Mouse (Mus musculus): ENCODE measurements at regions not wholly inside any gene's neighbourhood (a gene's known extent, or its start where the extent isn't known, plus 50 kb on each side); places are given as distances from the start of the nearest gene placed in this dataset.
A peak's percentile ranks its signal among the peaks of the same experiment; 100 is the strongest.
"Not testable (repeated sequence)": the region's sequence is repeated elsewhere in the genome, so short reads cannot be mapped to it uniquely, and the experiment has no call there.

- no peak for DNase-seq
Observed at GRCm38 (mm10) chr8:126833006-126833405, 112.6 kb downstream of the Tomm20 start.

- peak; percentile 66 for DNase-seq
Observed at GRCm38 (mm10) chr8:126832163-126832978, 113.3 kb downstream of the Tomm20 start.

DNA sequence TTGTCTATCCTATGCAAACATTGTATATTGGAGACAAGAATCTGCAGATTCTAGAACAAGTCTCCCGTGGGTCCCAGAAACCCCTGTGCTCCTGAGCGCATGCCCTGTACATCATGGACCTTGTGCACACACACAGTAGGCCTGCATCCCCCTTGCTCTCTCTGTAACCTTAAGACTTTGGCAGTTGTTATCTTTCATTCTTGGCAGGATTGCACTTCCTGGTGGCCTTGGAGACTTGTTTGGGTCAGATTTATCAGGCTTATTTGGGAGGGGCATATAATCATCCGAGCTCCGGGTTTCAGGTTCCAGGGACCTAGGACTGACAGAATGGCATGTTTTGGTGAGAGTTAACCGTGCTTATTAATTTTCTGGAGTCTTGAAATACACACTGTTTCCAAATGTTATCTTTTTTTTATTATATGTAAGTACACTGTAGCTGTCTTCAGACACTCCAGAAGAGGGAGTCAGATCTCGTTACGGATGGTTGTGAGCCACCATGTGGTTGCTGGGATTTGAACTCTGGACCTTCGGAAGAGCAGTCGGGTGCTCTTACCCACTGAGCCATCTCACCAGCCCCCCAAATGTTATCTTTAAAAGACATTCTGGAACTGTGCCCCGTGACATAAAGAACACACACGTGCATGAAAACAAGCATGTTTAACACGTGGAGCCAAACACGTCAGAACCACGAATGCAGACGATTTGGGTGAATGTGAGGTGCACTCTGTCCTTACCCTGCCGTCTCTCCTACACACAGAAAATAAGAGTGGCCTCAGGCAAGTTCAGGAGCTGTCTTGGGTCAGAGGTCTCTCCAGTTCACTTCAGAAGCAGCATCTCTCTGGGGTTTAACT, 114.1 kb downstream of the Tomm20 start:
- DNase-seq = no peak

DNA sequence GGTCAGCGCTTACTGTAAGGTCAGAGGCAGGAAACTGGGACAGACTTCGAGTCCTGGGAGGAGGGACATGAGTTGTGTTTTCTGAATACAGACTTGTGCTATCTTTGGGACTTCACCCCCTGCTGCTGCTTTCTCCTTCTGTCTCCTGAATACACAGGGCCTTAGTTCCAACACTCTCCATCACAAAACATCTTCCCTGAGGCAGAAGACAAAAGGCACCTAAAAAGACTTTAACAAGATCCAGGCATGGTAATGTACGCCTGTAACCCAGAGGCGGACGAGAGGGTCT, 115.5 kb downstream of the Tomm20 start:
- no peak for DNase-seq

GRCm38 (mm10) chr8:126829376-126830241, 116.0 kb downstream of the Tomm20 start:
- DNase-seq = peak; percentile 6

GRCm38 (mm10) chr8:126827681-126828383, 117.8 kb downstream of the Tomm20 start:
- DNase-seq = no peak

DNA sequence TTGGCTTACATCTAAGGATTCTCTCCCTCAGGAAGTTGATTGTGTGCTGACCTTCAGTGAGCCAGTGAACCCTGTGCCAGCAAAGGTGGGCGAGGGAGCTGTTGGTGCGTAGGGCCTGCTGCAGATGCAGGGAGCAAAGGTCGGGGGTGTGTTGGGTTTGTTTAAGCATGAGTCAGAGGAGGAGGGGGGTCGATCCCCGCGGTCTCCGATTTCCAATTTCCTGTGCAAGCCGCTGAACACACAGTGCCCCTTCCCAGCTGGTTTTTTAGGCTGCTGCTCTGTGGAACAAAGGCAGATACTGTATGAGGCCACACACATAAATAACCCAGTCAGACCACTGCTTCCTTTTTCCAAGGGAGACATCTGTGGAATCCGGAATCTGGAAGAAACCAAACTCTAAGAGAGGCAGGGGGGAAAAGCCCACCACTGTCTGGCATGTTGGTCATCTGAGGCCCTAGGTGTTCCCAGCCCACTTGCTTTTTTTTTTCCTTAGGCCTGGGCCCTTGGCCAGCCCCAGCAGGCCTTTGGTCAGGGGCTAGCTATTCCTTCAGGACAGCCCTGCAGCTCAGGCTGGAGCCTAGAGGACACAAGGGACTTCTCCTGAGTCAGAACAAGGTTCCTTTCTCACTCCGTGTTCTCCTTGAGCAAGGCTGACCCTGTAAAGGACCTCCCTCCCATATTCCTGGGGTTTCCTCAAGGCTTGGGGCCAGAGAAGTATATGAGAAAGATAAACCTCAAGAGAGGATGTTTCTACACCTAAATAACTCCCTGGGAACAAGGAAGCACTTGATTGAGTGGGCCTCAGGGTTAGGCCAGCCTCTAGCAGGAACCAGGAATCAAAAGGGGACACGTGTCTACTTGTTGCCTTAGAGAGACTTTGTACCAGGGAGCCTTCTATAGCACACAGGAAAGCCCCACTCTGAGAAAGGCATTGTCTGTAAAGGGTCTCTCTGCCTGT, 119.0 kb downstream of the Tomm20 start:
- peak; percentile 68 for DNase-seq

DNA sequence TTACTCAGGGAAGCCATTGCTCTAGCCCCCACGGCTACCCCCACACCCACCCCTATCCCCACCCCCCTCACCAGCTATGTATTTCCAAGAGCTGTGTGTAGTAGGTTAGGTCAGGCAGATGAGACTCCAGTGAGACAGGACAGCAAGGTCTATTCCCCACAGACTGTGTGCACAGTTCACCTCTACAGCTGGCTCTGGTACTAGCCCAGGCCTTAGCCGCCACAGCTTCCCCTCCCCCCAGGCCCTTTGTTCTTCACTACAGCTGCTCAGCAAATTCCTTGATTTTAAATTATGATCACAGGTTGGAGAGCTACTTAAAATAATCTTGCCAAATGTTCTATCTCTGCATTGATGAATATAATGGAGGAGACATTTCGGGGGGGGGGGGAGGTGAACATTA, 119.8 kb downstream of the Tomm20 start:
- peak; percentile 62 for DNase-seq

GRCm38 (mm10) chr8:126824575-126825208, 121.0 kb downstream of the Tomm20 start:
- DNase-seq = peak; percentile 34

DNA sequence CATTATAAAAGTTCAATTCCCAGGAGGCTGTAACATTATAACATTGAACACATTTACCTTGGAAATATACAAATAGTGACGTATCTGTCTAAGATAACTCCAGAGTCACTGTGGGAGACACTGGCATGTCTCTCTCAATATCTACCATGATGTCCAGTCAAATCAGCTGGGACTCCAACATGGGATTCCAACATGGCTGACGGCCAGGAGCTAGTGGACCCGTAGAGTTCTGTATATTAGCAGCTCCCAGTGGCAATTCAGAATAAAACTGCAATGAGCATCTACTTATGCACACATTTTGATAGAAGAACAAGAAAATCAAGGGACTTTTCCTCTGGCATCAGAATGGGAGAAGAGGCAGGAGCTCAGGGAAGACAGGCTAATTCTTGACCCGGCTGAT, 123.4 kb downstream of the Tomm20 start:
- DNase-seq = no peak

DNA sequence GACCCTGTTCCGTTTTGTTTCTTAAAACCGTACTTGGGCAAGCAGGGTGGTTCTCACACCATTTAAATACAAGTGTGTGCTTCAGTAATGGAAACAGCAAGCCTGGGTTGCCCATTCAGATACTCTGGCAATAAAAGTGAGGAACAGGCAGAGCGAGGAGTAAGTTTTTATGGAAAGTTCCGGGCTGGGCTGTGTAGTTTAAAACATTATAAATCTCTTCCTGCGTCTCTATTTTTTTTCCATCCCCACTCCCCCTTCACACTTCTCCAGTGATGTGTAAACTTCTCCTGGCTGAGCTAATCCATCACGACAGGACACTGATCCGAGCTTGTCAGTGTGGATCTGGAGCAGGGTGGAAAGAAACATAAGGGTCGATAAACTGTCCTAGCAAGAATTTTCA, 124.4 kb downstream of the Tomm20 start:
- DNase-seq = no peak

- DNase-seq = no peak
Observed at GRCm38 (mm10) chr8:126820502-126820901, 125.1 kb downstream of the Tomm20 start.

GRCm38 (mm10) chr8:126819261-126819660, 126.4 kb downstream of the Tomm20 start:
- DNase-seq = no peak

DNA sequence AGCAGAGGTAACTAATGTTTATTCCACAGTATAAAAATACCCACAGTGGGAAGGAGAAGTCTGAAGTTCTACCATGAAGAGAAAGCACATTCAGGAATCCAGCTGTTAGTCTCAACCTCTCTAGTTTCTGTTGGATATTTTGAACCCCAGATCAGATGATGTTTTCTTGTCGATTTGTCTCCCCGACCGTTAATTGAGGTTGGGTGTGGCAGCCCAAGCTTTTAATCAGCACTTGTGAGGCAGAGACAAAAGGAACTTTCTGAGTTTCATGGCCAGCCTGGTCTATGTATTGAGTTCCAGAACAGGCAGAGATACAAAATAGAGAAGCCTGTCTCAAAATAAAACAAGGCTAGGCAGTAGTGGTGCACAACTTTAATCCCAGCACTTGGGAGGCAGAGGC, 129.5 kb downstream of the Tomm20 start:
- DNase-seq = no peak

DNA sequence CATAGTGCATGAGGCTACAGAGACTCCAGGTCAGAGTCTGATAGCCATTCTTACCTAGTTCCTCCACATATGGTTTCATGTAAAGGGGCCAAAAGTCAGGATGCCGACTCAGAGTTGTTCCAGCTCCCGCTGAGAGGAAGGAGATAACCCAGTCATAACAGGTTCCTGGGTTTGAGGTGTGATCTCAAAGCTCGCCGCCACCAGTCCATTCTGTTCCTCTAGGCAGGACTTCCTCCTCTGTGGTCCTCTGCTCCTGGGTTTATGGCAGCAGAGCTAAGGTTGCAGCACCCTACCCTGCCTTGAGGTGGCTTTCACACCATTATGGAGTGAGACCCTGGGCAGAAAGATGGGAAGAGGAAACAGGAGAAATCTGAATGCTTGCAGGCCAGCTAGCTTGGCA, 131.2 kb downstream of the Tomm20 start:
- DNase-seq = no peak

GRCm38 (mm10) chr8:126813621-126814020, 132.0 kb downstream of the Tomm20 start:
- DNase-seq = peak; percentile 32

- DNase-seq = peak; percentile 34
Observed at GRCm38 (mm10) chr8:126812777-126813176, 132.9 kb downstream of the Tomm20 start.

DNA sequence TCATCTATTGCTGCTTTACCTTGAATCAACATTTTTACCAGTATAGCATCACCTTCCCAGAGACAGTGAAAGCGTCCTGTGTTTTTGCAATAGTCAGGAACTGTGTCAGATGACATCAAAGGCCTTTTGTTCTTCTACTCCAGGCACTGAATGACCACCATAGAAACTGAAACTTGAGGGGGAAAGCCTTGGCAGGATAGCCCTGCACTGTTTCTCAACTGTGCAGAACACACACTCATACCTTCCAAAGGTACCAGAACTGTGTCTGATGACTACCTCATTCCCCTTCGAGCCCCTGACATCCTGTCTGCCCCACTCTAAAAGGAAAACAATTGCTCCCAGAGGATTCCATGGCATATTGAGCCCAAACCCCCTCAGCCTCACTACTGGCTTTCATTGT, 134.3 kb downstream of the Tomm20 start:
- not testable (repeated sequence) for DNase-seq

DNA sequence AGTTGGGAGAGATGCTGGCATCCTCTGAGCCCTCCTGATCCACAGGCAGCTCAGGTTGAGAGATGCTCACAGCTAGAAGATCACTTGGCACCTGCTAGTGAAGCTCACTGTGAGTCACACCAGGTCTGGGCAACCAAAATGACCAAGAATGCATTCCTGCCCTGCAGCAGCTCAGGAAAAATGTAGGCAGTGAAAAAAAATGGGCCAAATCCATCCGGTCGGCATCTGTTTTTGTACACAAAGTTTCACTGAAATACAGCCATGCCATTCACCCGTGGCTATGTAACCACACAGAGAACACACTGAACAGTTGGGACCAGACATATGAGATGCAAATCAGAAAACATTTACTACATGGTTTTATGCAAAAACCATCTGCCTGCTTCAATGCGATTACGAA, 135.1 kb downstream of the Tomm20 start:
- no peak for DNase-seq

DNA sequence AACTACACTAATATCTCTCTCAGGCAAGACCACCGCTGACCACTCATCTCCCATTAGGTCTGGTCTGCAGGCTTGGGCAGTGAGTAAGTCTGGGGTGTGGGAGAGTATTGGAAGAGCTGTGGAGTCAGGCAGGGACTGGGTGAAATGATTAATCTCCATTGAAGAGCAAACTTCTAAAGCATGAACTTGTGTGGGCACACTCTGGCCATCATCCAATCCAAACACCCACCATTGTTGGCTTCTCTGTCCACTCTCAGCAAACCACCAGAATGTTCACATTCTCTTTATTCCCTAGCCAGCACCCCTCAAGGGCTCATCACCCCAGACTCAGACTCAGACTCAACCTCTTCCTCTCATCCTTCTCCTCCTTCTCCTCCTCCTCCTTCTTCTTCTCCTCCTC, 136.3 kb downstream of the Tomm20 start:
- no peak for DNase-seq

DNA sequence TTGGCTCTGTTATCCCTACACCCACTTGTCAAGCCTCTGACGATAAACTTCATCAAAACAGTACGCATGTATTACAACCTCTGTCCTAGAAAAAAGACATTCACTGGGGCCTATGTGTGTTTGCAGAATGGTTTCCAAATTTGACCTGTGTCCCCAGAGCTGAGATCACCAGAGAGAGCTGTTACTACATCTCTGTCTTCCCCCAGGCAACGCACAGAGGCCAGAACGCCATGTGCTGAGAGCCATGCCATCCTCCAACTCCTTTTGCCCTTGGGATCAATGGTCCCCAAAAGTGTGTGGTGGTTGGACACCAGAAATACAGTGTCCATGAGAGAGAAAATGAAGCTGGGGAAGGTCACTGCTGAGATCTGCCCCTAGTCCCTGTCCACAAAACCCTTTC, 137.1 kb downstream of the Tomm20 start:
- no peak for DNase-seq

All from thymus, postnatal 25 days (tissue).